Mouse (Mus musculus): ENCODE results near the gene Vmn2r11. TPM values are rescaled to one million over a fixed set of nuclear protein-coding genes. Genes with fewer than 3 reads are reported as not detected.
"Not testable (repeated sequence)": the region's sequence is repeated elsewhere in the genome, so short reads cannot be mapped to it uniquely, and the experiment has no call there.

Gene Vmn2r11
- not detected in 2 replicates for polyA plus RNA-seq (2011; ENCODE audit: insufficient read depth, insufficient read length, low replicate concordance, missing spikeins)

DNA sequence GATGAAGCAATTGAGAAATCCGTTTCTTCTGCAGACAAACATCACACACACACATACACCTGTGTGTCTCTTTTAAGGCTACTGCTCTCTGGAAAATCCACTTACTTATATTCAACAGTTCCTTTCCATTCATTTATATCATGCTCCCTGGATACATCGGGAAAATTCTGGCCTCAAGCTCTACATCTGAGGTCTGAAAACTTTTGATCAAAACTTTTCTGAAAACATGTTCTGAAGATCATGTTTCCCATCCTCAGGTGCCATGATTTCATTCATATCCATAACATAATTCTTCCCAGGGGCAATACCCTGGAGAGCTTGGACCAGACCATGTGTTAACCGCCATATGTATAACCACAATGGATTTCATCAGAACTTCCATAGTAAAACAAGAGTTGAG, at the start of gene Vmn2r11:
Gene Vmn2r11 (minus strand): TSS at position 101 of the 400 bp plus-strand sequence.
- 78% methylated on average over 3 of the region's 3 CpGs for WGBS
- not testable (repeated sequence) for H3K4me1 ChIP-seq (ENCODE audit: control insufficient read depth, insufficient read depth, low read length); H3K4me3 ChIP-seq (replicated peaks; ENCODE audit: control insufficient read depth, low read depth, low read length); H3K27ac ChIP-seq (ENCODE audit: control insufficient read depth, insufficient read depth, low read depth, low read length, poor library complexity)

GRCm38 (mm10) chr5:109097850-109098249, 38.5 kb upstream of the Vmn2r11 start, which contains the start of gene Vmn2r12:
Gene Vmn2r12, minus strand, starts transcription at chr5:109097950.
- not testable (repeated sequence) for H3K27ac ChIP-seq (ENCODE audit: control insufficient read depth, insufficient read depth, low read depth, low read length, poor library complexity); H3K4me3 ChIP-seq (replicated peaks; ENCODE audit: control insufficient read depth, low read depth, low read length); H3K4me1 ChIP-seq (ENCODE audit: control insufficient read depth, insufficient read depth, low read length)
- 74% methylated on average over 5 of the region's 5 CpGs for WGBS

GRCm38 (mm10) chr5:109096482-109096881, 37.1 kb upstream of the Vmn2r11 start:
- 72% methylated on average over 3 of the region's 3 CpGs for WGBS
- not testable (repeated sequence) for H3K4me1 ChIP-seq (ENCODE audit: control insufficient read depth, insufficient read depth, low read length); H3K27ac ChIP-seq (ENCODE audit: control insufficient read depth, insufficient read depth, low read depth, low read length, poor library complexity); H3K4me3 ChIP-seq (replicated peaks; ENCODE audit: control insufficient read depth, low read depth, low read length)

DNA sequence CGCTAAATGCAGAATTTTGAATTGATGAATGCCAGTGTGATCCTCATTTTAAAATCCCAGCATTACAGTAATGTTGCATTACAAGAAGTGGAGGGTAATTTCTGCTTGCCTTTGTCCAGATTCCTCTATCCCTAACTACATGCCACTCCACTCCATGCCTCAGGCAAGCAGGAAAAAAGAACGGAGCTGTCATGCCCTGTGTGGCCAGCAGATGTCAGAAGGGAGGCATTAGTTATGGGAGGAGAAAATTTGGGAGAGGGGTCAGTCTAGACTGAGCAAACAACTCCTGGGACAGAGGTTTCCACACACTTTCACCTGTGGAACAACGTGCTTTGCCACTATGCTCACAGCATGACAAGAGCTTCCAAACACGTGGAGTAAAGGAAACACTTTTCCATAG, 12.6 kb upstream of the Vmn2r11 start:
- H3K4me3 ChIP-seq (replicated peaks; ENCODE audit: control insufficient read depth, low read depth, low read length); H3K27ac ChIP-seq (ENCODE audit: control insufficient read depth, insufficient read depth, low read depth, low read length, poor library complexity): not testable (repeated sequence)
- WGBS: 42% methylated on average over 4 of the region's 4 CpGs

DNA sequence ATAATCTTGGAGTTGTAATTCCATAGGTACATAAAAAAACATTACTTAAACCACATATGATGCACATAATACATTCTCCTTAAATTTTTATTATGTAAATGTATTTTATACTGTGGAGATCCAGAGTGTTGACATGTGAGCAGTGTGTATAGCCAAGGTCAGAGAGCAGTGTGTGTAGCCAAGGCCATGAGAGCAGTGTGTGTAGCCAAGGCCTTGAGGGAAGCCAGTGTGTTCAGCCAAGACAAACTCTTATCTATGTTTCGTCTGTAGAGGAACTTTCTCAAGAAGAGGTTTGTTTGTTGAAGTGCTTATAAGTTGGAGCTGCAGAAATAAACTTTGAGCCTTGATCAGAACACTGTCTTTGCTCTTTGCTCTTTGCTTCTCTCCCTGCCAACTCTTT, 4.1 kb downstream of the Vmn2r11 start:
- TF ChIP-seq POLR2A (IDR thresholded peaks at IDR 0.05; ENCODE audit: borderline replicate concordance, control insufficient read depth, low read depth, low read length) (no peak), CTCF (IDR thresholded peaks at IDR 0.05; ENCODE audit: control insufficient read depth, insufficient read depth, low read length) (no peak)
- WGBS: 76% methylated on average over 1 of the region's 1 CpGs
- Histone ChIP-seq H3K4me1 (ENCODE audit: control insufficient read depth, insufficient read depth, low read length) (no peaks in the 10 kb centered on the region), H3K4me3 (replicated peaks; ENCODE audit: control insufficient read depth, low read depth, low read length) (no peak overlapping the region), H3K27ac (ENCODE audit: control insufficient read depth, insufficient read depth, low read depth, low read length, poor library complexity) (no peak overlapping the region)

More for the DNA sequence above, 12.6 kb upstream of the Vmn2r11 start:
- not testable (repeated sequence) for H3K4me1 ChIP-seq (ENCODE audit: control insufficient read depth, insufficient read depth, low read length)

GRCm38 (mm10) chr5:109032591-109032990, 26.8 kb downstream of the Vmn2r11 start:
- H3K27ac ChIP-seq (ENCODE audit: control insufficient read depth, insufficient read depth, low read depth, low read length, poor library complexity): no peak overlapping the region
- TF ChIP-seq POLR2A (IDR thresholded peaks at IDR 0.05; ENCODE audit: borderline replicate concordance, control insufficient read depth, low read depth, low read length) (no peak), CTCF (IDR thresholded peaks at IDR 0.05; ENCODE audit: control insufficient read depth, insufficient read depth, low read length) (no peak)
- no peaks in the 10 kb centered on the region for H3K4me1 ChIP-seq (ENCODE audit: control insufficient read depth, insufficient read depth, low read length)
- no peak overlapping the region for H3K4me3 ChIP-seq (replicated peaks; ENCODE audit: control insufficient read depth, low read depth, low read length)

DNA sequence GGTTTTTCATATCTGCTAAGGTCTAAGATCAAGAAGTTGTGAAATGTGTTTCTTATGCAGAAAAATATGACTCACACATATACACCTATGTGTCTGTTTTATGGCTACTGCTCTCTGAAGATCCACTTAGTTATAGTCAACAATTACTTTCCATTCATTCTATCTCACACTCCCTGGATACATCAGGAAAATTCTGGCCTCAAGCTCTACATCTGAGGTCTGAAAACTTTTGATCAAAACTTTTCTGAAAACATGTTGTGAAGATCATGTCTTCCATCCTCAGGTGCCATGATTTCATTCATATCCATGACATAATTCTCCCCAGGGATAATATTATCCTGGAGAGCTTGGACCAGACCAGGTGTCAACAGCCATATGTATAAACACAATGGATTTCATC, 52.9 kb downstream of the Vmn2r11 start, which contains the start of gene Vmn2r10:
Gene Vmn2r10 (minus strand): TSS at position 101 of the 400 bp plus-strand sequence.
- not testable (repeated sequence) for H3K4me3 ChIP-seq (replicated peaks; ENCODE audit: control insufficient read depth, low read depth, low read length); H3K27ac ChIP-seq (ENCODE audit: control insufficient read depth, insufficient read depth, low read depth, low read length, poor library complexity); H3K4me1 ChIP-seq (ENCODE audit: control insufficient read depth, insufficient read depth, low read length)

Other genes with a start within 250 kb of the Vmn2r11 start
- gene Vmn2r9, start 207.0 kb downstream of the Vmn2r11 start, polyA plus RNA-seq (2011; ENCODE audit: insufficient read depth, insufficient read length, low replicate concordance, missing spikeins): not detected in 2 replicates
- gene Vmn2r10, start 53.0 kb downstream of the Vmn2r11 start, polyA plus RNA-seq (2011; ENCODE audit: insufficient read depth, insufficient read length, low replicate concordance, missing spikeins): not detected in 2 replicates
- not detected in 2 replicates for gene Vmn2r12, start 38.4 kb upstream of the Vmn2r11 start, polyA plus RNA-seq (2011; ENCODE audit: insufficient read depth, insufficient read length, low replicate concordance, missing spikeins)
- gene Vmn2r13, start 132.6 kb upstream of the Vmn2r11 start, polyA plus RNA-seq (2011; ENCODE audit: insufficient read depth, insufficient read length, low replicate concordance, missing spikeins): 0.29 TPM in 1 of 2 replicates, not detected in the other
- gene Vmn2r14, start 165.1 kb upstream of the Vmn2r11 start, polyA plus RNA-seq (2011; ENCODE audit: insufficient read depth, insufficient read length, low replicate concordance, missing spikeins): not detected in 2 replicates
- not detected in 2 replicates for gene Vmn2r15, start 238.1 kb upstream of the Vmn2r11 start, polyA plus RNA-seq (2011; ENCODE audit: insufficient read depth, insufficient read length, low replicate concordance, missing spikeins)

All from bone marrow, adult 2 months (tissue).